Mouse (Mus musculus) kidney, postnatal 10 days (tissue): ENCODE results near the gene Otud7a.

Source experiments
- DNase-seq: peaks from one replicate; pipeline ENCODE4 v3.0.0; 2021; ENCODE audit warnings: mixed read lengths

Otud7a gene

DNA sequence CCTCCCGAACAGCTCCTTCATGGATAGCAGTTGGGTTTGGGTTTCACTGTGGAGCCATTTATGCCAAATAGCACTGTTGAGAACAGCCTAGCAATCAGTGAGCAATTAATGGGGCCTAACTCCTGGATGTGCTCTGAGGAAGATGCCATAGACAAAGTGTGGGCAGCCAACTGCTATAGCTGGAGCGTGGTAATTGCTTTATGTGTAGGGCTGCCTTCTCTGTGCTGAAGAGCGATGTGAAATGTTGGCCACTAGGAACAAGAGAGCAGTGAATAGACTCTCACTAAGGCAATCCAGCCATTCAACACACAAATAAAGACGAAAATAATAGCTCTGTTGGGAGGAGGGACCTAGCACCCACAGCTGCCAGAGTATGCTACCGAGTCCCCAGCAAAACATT is 345.2 kb downstream of the Otud7a start:
- no peak for DNase-seq

DNA sequence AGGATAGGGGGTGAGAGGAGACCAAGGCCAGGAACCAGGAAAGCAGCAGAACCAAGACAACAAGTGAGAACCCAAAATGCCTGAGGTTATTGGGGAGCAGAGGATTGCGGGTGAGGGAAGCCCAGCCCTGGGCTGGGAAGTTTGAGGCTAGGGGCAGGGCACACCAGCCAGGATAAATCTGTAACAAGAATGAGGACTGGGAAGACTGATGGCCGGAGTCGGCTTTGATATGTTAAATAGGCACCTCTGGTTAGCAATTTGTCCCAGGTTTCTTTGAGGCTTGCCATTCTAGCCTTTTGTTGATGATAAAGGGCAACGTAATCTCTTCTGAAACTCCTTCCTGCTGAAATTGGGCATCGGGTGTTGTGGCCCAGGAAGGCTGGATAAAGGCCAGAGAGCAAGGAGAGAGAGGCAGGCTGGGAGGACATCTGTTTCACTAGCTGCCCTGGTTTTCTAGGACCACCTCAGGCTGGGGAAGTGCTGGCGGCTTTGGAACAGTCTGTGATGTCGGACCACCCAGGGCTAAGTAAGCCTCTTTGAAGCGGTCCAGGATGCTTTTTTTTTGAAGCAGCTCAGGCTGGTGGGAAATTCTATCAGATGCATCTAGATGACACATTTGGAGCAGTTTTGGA is 351.6 kb downstream of the Otud7a start:
- DNase-seq: no peak

DNA sequence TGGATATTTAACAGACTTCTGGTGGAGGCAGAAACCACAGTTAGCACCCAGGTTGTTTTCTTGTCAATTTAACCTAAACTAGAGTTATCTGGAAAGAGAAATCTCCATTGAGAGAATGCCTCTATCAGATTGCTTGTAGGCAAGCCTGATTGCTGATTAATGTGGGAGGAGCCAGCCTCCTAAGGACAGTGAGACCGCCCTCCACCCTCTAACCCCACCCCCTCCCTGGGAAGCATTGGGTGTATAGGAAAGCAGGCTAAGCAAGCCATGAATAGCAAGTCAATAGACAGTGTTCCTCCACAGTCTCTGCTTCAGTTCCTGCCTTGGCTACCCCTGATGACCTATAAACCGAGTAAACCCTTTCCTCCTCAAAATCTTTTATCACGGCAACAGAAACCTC is 353.9 kb downstream of the Otud7a start:
- DNase-seq: no peak

DNA sequence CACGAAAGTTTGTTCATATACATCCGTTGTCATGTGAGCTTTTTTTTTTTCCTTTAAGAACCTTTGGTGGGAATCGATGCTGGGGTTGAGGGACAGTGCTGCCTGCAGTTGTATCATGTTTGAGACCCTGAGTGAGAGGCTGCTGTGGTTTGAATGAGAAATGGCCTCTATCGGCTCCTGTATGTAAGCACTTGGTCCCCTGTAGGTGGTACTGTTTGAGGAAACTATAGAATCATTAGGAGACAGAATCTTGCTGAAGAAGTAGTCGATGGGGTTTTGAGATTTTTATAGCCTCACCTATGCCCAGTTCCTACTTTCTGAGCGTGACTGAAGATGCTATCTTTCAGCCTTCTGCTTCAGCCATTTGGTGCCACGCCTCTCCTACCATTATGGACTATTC is 354.8 kb downstream of the Otud7a start:
- no peak for DNase-seq

- DNase-seq: peak; percentile 59
These were observed 358.2 kb downstream of the Otud7a start for GRCm38 (mm10) chr7:63802751-63803150.
